Mouse (Mus musculus) liver, embryonic 14.5 days (tissue): ENCODE measurements around the gene Vkorc1l1. TPM values are rescaled to one million over a fixed set of nuclear protein-coding genes. Genes with fewer than 3 reads are reported as not detected.
"Not testable (repeated sequence)": the region's sequence is repeated elsewhere in the genome, so short reads cannot be mapped to it uniquely, and the experiment has no call there.

ENCODE experiments used
- ATAC-seq: fragments of 200-750 bp; cut with Nextera tagmentation; 2 replicates; pipeline ENCODE4 v1.8.0; 2017; ENCODE audit warnings: moderate number of reproducible peaks, mild to moderate bottlenecking, moderate library complexity; ENCODE audit not compliant: insufficient read depth
- DNase-seq, 3 experiments: peaks; one replicate each; pipeline ENCODE4 v3.0.0-alpha.2; 2012 to 2013; ENCODE audit warnings: low read depth in 3 of 3, low spot score in 3 of 3
- H3K27ac ChIP-seq: fragments of 300-500 bp; sonication (generic); 2 replicates; pipeline ENCODE4 v1.5.1; 2014; ENCODE audit warnings: moderate library complexity, mild to moderate bottlenecking, control low read depth, inconsistent platforms
- H3K27me3 ChIP-seq: fragments of 300-500 bp; sonication (generic); 2 replicates; pipeline ENCODE4 v1.6.1; 2014; ENCODE audit warnings: mild to moderate bottlenecking, low read length, moderate library complexity; ENCODE audit not compliant: control insufficient read depth, insufficient read depth
- H3K36me3 ChIP-seq: fragments of 300-500 bp; sonication (generic); replicated peaks from 2 replicates; pipeline ENCODE4 v1.6.1; 2014; ENCODE audit warnings: low read depth; ENCODE audit not compliant: control insufficient read depth, insufficient read depth
- H3K4me1 ChIP-seq, 2 experiments: fragments of 200-500 bp in 1 of 2; fragments of 300-500 bp in 1 of 2; sonication (generic) in 1 of 2; replicated peaks; 2 replicates each; pipeline ENCODE4 v1.6.1; 2012 to 2014; ENCODE audit warnings: antibody characterized with exemption in 1 of 2, inconsistent platforms in 1 of 2, low read length in 1 of 2; ENCODE audit not compliant: control insufficient read depth in 2 of 2, insufficient read depth in 2 of 2
- H3K4me2 ChIP-seq: fragments of 300-500 bp; sonication (generic); 2 replicates; pipeline ENCODE4 v1.6.1; 2014; ENCODE audit warnings: low read depth, mild to moderate bottlenecking, control low read depth, moderate library complexity
- H3K4me3 ChIP-seq, 2 experiments: fragments of 200-500 bp in 1 of 2; fragments of 300-500 bp in 1 of 2; sonication (generic) in 1 of 2; 2 replicates each; pipeline ENCODE4 v1.5.1; 2012 to 2014; ENCODE audit warnings: low read depth in 2 of 2, low read length in 2 of 2, mild to moderate bottlenecking in 2 of 2, control low read depth in 1 of 2, inconsistent platforms in 1 of 2, moderate library complexity in 1 of 2; ENCODE audit not compliant: insufficient read depth in 1 of 2
- H3K9ac ChIP-seq: fragments of 300-500 bp; sonication (generic); replicated peaks from 2 replicates; pipeline ENCODE4 v1.6.1; 2014; ENCODE audit warnings: mild to moderate bottlenecking, control low read depth, moderate library complexity
- H3K9me3 ChIP-seq: fragments of 300-500 bp; sonication (generic); 2 replicates; pipeline ENCODE4 v1.6.1; 2016; ENCODE audit warnings: low read length, mixed read lengths; ENCODE audit not compliant: control insufficient read depth
- CTCF ChIP-seq: IDR thresholded peaks from 2 replicates; pipeline ENCODE4 v1.5.1; 2016; ENCODE audit warnings: antibody characterized with exemption, low read depth, control low read depth
- EP300 ChIP-seq: IDR thresholded peaks from 2 replicates; pipeline ENCODE4 v1.6.1; 2016; ENCODE audit warnings: antibody characterized with exemption, low read depth
- WGBS: fragments of 180-500 bp; shearing (Covaris S2); extraction: QIAGEN DNeasy Blood & Tissue Kit; methylation state at CpG from one replicate; pipeline ENCODE4 v1.1.7; 2014; ENCODE audit not compliant: insufficient replicate concordance; 5-methylcytosine and 5-hydroxymethylcytosine counted together
- polyA plus RNA-seq, 2 experiments: library from polyadenylated mRNA; depleted of rRNA in 1 of 2; stranded (reverse) in 1 of 2; unstranded in 1 of 2; fragments of >200 nt; fragmentation: Nextera tagmentation in 1 of 2; extraction: Ambion mirVana in 1 of 2; gene quantifications; 2 replicates each; pipeline versions ENCODE4 v1.2.1 to v1.2.3; 2012 to 2014

Vkorc1l1 gene
- polyA plus RNA-seq, 2 experiments, result 16.6 to 17.5 TPM

DNA sequence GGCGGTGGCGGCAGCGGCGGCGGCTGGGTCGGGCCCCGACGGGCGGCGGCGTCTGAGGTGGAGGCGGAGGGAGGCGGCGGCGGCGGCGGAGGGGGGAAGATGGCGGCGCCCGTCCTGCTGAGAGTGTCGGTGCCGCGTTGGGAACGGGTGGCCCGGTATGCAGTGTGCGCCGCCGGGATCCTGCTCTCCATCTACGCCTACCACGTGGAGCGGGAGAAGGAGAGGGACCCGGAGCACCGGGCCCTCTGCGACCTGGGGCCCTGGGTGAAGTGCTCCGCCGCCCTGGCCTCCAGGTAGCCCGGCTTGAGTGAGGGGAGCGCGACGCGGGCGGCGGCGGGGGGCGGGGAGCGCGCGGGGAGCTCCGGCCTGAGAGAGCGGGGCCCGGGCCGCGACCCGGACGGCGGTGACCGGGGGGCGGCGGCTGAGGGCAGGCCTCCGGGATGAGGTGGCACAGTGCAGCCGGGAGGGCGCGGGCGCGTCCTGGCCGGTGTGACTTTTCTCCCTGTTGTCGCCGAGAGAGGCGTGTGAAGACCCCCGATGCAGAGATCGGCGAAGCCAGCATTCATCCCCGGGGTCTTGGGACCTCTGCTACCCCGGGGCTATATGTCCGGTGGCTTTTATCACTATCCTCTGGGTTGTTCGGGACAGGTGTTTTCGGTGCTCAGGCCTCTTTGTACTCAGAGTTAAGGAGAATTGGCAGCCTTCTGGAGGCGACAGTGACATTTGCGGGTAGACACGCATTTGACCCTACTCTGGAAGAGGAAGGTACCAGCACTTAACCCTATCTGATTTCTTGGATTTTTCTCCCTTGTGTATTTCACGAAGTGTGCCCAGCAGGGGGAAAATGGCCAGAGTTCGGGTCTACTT lies 536 bp downstream of the Vkorc1l1 start:
- WGBS, result under 1% methylated on average over 55 of the region's 82 CpGs
- H3K4me2 ChIP-seq, result peak overlapping the region; percentile 82
- not testable (repeated sequence) for H3K27me3 ChIP-seq, H3K9me3 ChIP-seq, H3K36me3 ChIP-seq
- ATAC-seq (peak; percentile 47), DNase-seq (peak in 1 of 3 experiments; percentile 23)
- peak overlapping the region; percentile 85 to 92 for H3K4me3 ChIP-seq
- H3K9ac ChIP-seq, result peak overlapping the region; percentile 91
- peak overlapping the region; percentile 76 for H3K27ac ChIP-seq
- peak; percentile 20; the same call in 1 of the 2 replicates for TF ChIP-seq CTCF
- H3K4me1 ChIP-seq, result peaks cover 12 to 18% of the 10 kb centered on the region in 2 experiments

DNA sequence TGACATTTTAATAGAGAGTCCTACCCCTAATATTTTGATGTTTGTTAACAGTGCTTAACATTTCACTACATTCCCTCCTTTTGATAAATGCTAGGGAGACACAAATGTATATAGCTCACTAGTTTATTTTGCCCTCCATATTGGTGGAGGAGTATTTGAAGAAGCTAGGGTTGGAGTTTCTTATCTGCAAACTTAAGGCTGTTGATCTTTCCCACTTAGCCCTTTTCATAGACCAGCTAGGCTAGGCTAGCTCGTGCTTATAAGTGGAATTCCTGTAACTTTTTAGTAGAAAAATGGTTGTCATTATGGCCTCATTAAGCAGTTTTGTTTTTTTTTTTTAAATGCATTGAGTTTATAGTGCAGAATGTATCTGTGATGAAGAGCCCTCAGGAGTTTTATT lies 1.6 kb downstream of the Vkorc1l1 start:
- Histone ChIP-seq H3K4me2 (peak overlapping the region; percentile 82), H3K4me1 (peaks cover 12 to 18% of the 10 kb centered on the region in 2 experiments), H3K9ac (peak overlapping the region; percentile 52), H3K27me3 (no peaks in the 10 kb centered on the region), H3K27ac (peak overlapping the region; percentile 34), H3K9me3 (no peaks in the 10 kb centered on the region), H3K36me3 (peaks cover 7% of the 10 kb centered on the region), H3K4me3 (peak overlapping the region in 1 of 2 experiments; percentile 92; a peak in 2 of 4 replicates)
- DNase-seq, result no peak
- TF ChIP-seq CTCF (no peak), EP300 (no peak)
- WGBS, result 6% methylated on average over 1 of the region's 1 CpGs
- ATAC-seq, result no peak

DNA sequence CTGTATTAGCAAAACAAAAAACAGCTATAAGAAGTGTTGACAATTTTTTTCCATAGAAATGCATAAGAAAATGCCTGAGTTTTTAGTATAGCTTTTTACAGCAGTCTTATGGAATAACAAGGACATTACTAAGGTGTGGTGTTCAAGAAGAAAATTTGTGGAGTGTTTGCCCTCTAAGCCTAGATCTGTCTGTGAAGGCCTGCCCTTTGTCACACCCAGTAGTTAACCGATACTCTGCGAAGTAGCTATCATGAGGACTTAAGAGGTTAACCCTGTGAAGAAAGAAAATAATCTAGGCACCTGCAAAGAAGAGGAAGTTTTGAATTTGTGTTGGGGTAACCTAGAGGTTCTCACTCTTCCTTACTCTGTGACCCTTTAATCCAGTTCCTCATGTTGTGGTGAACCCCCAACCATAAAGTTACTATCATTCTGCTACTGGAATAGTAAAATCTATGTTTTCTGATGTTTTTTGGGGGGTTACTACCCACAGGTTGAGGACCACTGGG lies 5.8 kb downstream of the Vkorc1l1 start:
- Histone ChIP-seq H3K27ac (no peak overlapping the region), H3K27me3 (no peaks in the 10 kb centered on the region), H3K9me3 (no peaks in the 10 kb centered on the region), H3K4me1 (peaks cover 5 to 7% of the 10 kb centered on the region in 2 experiments; a peak in 3 of 4 replicates), H3K4me3 (no peak overlapping the region), H3K9ac (no peak overlapping the region), H3K36me3 (peaks cover 7% of the 10 kb centered on the region), H3K4me2 (no peak overlapping the region)
- WGBS, result 61% methylated on average over 2 of the region's 2 CpGs
- no peak for ATAC-seq
- DNase-seq, result no peak
- no peak for TF ChIP-seq EP300
- TF ChIP-seq CTCF, result no peak

DNA sequence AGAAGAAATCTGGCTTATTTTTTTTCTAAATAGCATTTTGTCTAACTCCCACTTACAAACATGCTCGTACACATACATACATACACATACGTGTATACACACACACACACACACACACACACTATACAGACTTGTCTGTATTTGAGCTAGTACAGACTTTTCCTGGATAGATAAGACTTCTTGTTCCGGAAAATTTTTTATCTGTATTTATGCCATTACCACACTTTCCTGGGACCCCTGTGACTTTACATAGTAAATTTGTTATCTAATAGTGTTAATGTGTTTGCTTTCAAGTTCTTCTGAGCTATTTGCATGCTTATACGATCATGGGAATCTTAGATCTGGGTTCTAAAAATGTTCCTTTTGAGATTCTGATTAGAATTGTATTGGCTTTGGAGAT lies 10.4 kb downstream of the Vkorc1l1 start:
- Histone ChIP-seq H3K27me3 (no peaks in the 10 kb centered on the region), H3K9me3 (no peaks in the 10 kb centered on the region), H3K4me1 (peaks cover 27 to 28% of the 10 kb centered on the region in 2 experiments), H3K4me3 (no peak overlapping the region), H3K4me2 (no peak overlapping the region), H3K9ac (no peak overlapping the region), H3K27ac (no peak overlapping the region), H3K36me3 (no peaks in the 10 kb centered on the region)
- WGBS, result 40% methylated on average over 4 of the region's 4 CpGs
- DNase-seq (no peak), ATAC-seq (no peak)
- TF ChIP-seq EP300 (no peak), CTCF (no peak)

DNA sequence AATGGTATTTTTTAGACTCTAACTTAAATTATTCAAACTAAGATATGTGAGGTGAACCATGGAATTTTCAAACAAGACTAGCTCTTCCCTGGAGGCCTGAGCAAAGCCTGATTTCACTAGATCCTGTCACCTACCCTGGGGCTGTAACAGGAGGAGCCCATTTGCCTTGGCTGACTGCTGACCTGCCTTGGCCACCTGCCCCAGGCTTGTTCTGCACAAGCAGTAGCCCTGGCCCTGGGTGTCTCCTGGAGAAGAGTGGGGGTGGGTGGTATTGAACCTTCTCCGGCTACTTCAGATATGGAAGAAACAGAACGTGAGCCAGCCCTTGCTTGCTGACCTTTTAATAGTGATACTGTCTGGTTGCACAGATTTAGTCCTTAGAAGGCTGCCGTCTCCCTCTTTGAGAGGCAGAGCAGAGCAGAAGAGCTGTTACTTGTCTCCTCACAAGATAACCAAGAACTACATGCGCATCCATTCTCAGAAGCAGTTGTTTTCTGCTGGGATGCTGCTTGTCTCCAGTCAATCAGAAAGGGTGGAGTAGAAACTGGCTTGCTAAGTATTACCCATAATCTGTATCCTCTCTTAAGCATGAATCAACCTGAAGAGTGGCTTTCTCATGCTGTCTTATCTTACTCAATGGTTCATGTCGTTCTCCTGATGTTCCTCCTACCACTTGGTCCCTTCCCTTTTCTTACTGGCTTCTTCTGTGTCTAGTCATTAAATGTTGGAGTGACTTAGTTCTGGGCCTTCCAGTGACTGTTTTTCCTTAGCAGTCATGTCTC lies 12.9 kb downstream of the Vkorc1l1 start:
- TF ChIP-seq EP300 (no peak), CTCF (no peak)
- 19% methylated on average over 5 of the region's 5 CpGs for WGBS
- Histone ChIP-seq H3K4me2 (peak overlapping the region; percentile 57), H3K27ac (peak overlapping the region; percentile 91), H3K36me3 (peaks cover 3% of the 10 kb centered on the region), H3K4me3 (no peak overlapping the region), H3K4me1 (peaks cover 27 to 28% of the 10 kb centered on the region in 2 experiments), H3K9me3 (no peaks in the 10 kb centered on the region), H3K27me3 (no peaks in the 10 kb centered on the region), H3K9ac (peak overlapping the region; percentile 31; the same call in 1 of the 2 replicates)
- peak in 1 of 3 experiments; percentile 67 for DNase-seq
- ATAC-seq, result peak; percentile 59
